Mouse (Mus musculus): ENCODE data around the gene Lhx8.

- no peak for TF ChIP-seq CTCF (conservative IDR thresholded peaks at IDR 0.05 in 1 of 2, IDR thresholded peaks at IDR 0.05 in 1 of 2; ENCODE audit: low read depth in 2 of 2, low read length in 2 of 2)
- TF ChIP-seq E2F4 (IDR thresholded peaks at IDR 0.05; ENCODE audit: insufficient replicate concordance, low read depth, low read length) = no peak
- no peak for TF ChIP-seq ELF1 (IDR thresholded peaks at IDR 0.05; ENCODE audit: low read depth, low read length)
- no peak for TF ChIP-seq TCF12 (IDR thresholded peaks at IDR 0.05; ENCODE audit: low read depth, low read length)
- no peak for TF ChIP-seq POLR2A (IDR thresholded peaks at IDR 0.05; ENCODE audit: low read depth, low read length)
- no peak for TF ChIP-seq EP300 (IDR thresholded peaks at IDR 0.05; ENCODE audit: low read length)
- no peak for TF ChIP-seq MAX (IDR thresholded peaks at IDR 0.05; ENCODE audit: low read length)
- no peak for TF ChIP-seq ZC3H11A (IDR thresholded peaks at IDR 0.05; ENCODE audit: low read depth, low read length)
- TF ChIP-seq SIN3A (IDR thresholded peaks at IDR 0.05; ENCODE audit: low read length) = no peak
Measured at GRCm38 (mm10) chr3:154373536-154373935, 43.1 kb upstream of the Lhx8 start.
